Mouse (Mus musculus) C2C12 (cell line): ENCODE measurements around the gene Decr2. TPM values are rescaled to one million over a fixed set of nuclear protein-coding genes. Genes with fewer than 3 reads are reported as not detected.
"Not testable (repeated sequence)": the region's sequence is repeated elsewhere in the genome, so short reads cannot be mapped to it uniquely, and the experiment has no call there.

Experiments used
- H3K27me3 ChIP-seq: one replicate; pipeline ENCODE4 v1.6.1; 2011; ENCODE audit not compliant: control insufficient read depth, insufficient read depth, insufficient read length
- H3K36me3 ChIP-seq: one replicate; pipeline ENCODE4 v1.6.1; 2011; ENCODE audit not compliant: control insufficient read depth, insufficient read depth
- H3K4me3 ChIP-seq: one replicate; pipeline ENCODE4 v1.5.1; 2011; ENCODE audit warnings: mild to moderate bottlenecking, control low read depth; ENCODE audit not compliant: poor library complexity, insufficient read depth, severe bottlenecking
- H3K79me2 ChIP-seq: one replicate; pipeline ENCODE4 v1.6.1; 2011; ENCODE audit not compliant: control insufficient read depth, insufficient read depth
- H3K79me3 ChIP-seq: one replicate; pipeline ENCODE4 v1.6.1; 2011; ENCODE audit warnings: low read depth, control low read depth
- H3ac ChIP-seq: one replicate; pipeline ENCODE3; 2011; ENCODE audit warnings: low read depth; ENCODE audit not compliant: control insufficient read depth, insufficient read length
- CEBPB ChIP-seq: IDR thresholded peaks from one replicate; pipeline ENCODE4 v1.6.1; 2011; ENCODE audit warnings: low read depth, mild to moderate bottlenecking, control low read depth, moderate library complexity
- CTCF ChIP-seq: IDR thresholded peaks from one replicate; pipeline ENCODE4 v1.5.1; 2011; ENCODE audit not compliant: control insufficient read depth, insufficient read depth, insufficient read length
- FOSL1 ChIP-seq: IDR thresholded peaks from one replicate; pipeline ENCODE4 v1.8.0; 2011; ENCODE audit warnings: mild to moderate bottlenecking, low read length; ENCODE audit not compliant: poor library complexity, insufficient read depth, severe bottlenecking
- MAX ChIP-seq: IDR thresholded peaks from one replicate; pipeline ENCODE4 v1.6.1; 2011; ENCODE audit warnings: mild to moderate bottlenecking, control low read depth
- MYOD1 ChIP-seq: IDR thresholded peaks from one replicate; pipeline ENCODE4 v1.6.1; 2011; ENCODE audit warnings: low read depth; ENCODE audit not compliant: control insufficient read depth, insufficient read length
- MYOG ChIP-seq: IDR thresholded peaks from one replicate; pipeline ENCODE4 v1.6.1; 2011; ENCODE audit not compliant: control insufficient read depth, insufficient read length; ENCODE audit errors: extremely low read depth
- USF1 ChIP-seq: IDR thresholded peaks from one replicate; pipeline ENCODE4 v1.6.1; 2011; ENCODE audit warnings: low read depth, mild to moderate bottlenecking, control low read depth, moderate library complexity
- polyA plus RNA-seq: library from polyadenylated mRNA; unstranded; fragments of >200 nt; fragmentation: generic; extraction: Trizol; gene quantifications from one replicate; pipeline ENCODE4 v1.2.1, GENCODE M21; 2012; ENCODE audit warnings: missing spikeins

Gene Decr2
- polyA plus RNA-seq, 1 experiment, result 3.9 TPM

DNA sequence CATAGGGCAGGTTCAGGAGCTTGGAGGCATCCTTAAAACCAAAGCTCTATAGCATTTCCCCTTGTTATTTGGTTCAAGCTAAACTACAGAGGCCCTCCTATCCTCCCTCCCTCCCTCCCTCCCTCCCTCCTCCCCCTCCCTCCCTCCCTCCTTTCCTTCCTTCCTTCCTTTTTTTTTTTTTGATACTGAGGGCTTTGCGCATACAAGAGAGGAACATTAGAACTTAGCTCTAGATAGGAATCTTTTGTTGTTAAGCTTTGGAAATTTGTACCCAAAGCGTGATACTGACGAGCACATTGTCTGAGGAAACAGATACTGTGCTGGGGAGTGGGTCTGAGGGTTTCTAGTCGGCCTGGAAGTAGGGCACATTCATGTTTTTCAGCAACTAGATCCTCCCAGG is 15.5 kb upstream of the Decr2 start:
- Histone ChIP-seq H3K36me3 (no peaks in the 10 kb centered on the region), H3K4me3 (no peak overlapping the region), H3K79me3 (no peaks in the 10 kb centered on the region), H3K79me2 (no peaks in the 10 kb centered on the region), H3K27me3 (no peaks in the 10 kb centered on the region), H3ac (no peak overlapping the region)
- TF ChIP-seq MYOD1 (no peak), MAX (no peak), USF1 (no peak), CTCF (no peak)

DNA sequence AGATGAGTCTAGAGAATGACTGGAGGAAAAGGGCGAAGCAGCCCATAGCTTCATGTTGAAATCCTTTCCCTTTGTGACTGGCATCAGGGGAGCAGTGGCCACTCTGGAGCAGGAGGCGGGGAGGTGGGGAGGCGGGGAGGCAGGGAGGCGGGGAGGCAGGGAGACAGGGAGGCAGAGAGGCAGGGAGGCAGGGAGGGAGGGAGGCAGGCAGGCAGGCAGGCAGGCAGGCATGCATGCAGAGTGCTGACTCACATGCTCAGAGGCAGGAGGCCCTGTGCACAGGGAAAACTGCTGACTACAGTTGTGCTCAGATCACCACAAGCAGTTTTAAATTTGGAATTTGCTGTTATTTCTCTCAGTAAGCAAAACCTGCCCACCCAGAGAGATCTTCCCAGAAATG is 11.3 kb upstream of the Decr2 start:
- no peaks in the 10 kb centered on the region for H3K79me2 ChIP-seq
- TF ChIP-seq FOSL1 (no peak), USF1 (no peak)

DNA sequence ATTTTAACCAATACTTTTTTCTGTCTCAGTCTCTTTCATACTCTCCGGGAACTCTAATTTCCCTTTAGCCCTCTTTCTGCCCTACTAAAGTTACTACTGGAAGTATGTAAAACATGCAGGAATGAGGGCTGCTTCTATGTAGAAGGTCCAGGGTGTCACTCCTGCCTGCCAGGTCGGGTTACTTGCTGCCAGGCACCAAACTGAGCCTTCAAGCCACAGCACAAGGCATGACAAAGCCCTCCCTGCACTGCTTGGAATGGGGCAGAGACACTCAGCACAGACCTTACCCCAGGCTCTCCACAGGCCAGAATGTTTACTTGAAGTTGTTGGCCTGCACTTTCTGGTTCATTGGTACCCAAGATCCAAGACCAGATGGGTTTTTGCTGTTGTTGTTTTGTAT is 10.0 kb upstream of the Decr2 start:
- no peak for TF ChIP-seq CTCF
- TF ChIP-seq MYOG, result no peak
- TF ChIP-seq CEBPB, result no peak
- no peak for TF ChIP-seq FOSL1
- TF ChIP-seq USF1, result no peak
- no peak for TF ChIP-seq MYOD1
- TF ChIP-seq MAX, result no peak
- Histone ChIP-seq H3ac (no peak overlapping the region), H3K36me3 (no peaks in the 10 kb centered on the region)

More for the DNA sequence above, 11.3 kb upstream of the Decr2 start:
- no peak overlapping the region for H3K4me3 ChIP-seq
- no peak overlapping the region for H3ac ChIP-seq
- H3K27me3 ChIP-seq, result no peaks in the 10 kb centered on the region
- no peaks in the 10 kb centered on the region for H3K36me3 ChIP-seq
- no peaks in the 10 kb centered on the region for H3K79me3 ChIP-seq

DNA sequence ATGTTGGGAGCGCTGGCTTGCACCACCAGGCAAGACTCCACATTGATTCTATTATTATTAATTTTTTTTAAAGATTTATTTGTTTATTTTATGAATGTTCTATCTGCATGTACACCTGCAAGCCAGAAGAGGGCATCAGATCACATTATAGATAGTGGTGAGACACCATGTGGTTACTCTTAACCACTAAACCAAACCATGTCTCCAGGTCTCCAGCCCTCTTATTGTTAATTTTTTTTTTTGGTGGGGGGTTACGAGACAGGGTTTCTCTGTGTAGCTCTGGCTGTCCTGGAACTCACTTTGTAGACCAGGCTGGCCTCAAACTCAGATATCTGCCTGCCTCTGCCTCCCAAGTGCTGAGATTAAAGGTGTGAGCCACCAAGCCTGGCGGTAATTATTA is 9.2 kb upstream of the Decr2 start:
- not testable (repeated sequence) for H3K79me3 ChIP-seq, H3ac ChIP-seq, H3K27me3 ChIP-seq, H3K36me3 ChIP-seq, H3K79me2 ChIP-seq, H3K4me3 ChIP-seq

More for the DNA sequence above, 10.0 kb upstream of the Decr2 start:
- no peaks in the 10 kb centered on the region for H3K79me3 ChIP-seq
- no peak overlapping the region for H3K4me3 ChIP-seq
- H3K27me3 ChIP-seq, result no peaks in the 10 kb centered on the region
- no peaks in the 10 kb centered on the region for H3K79me2 ChIP-seq

DNA sequence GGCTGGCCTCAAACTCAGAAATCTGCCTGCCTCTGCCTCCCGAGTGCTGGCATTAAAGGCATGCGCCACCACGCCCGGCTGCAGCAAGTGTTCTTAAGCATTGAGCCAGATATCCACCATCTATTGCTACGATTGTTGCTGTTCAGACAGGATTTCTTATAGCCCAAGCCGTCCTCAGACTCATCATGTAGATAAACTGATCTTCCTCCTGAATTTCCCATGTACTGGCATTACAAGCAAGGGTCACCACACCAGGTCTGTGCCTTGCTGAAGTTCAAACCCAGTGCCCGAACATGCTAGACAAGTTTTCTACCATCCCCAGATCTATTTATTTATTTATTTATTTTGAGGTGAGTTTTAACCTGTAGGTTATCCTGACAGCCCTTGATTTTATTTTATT is 8.3 kb upstream of the Decr2 start:
- H3K36me3 ChIP-seq, result no peaks in the 10 kb centered on the region
- H3K4me3 ChIP-seq, result no peak overlapping the region
- no peak overlapping the region for H3ac ChIP-seq
- H3K79me3 ChIP-seq, result no peaks in the 10 kb centered on the region
- TF ChIP-seq MYOG (no peak), USF1 (no peak), FOSL1 (no peak), CEBPB (no peak), CTCF (no peak), MYOD1 (no peak), MAX (no peak)
- no peaks in the 10 kb centered on the region for H3K27me3 ChIP-seq
- H3K79me2 ChIP-seq, result no peaks in the 10 kb centered on the region

DNA sequence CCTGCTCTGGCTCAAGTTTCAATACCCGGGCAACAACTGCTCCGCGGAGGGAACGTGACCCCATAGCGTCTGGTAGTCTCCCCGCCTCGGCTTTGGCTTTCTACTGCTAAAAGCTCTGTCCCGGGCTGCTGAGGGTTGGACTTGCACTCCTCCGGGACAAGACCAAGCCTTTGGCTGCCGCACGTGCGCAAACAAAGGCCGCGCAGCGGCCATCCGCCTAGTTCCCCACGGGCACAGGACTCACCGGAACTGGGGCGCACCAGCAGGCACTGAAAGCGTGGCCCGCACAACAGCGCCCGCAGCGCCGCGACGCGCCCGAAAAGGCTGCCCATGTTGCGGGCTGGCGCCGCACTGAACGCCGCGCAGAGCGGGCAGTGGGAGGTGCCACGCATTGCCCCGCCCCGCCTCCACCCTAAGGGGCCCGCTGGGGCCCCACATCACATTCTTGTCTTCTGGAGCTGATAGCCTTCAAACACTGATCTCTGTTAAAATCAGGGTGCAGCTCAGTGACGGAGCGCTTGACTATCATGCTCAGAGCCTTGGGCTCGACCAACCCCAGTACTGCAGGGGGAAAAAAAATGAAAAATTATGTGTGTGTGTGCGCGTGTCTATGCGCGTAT is 5.1 kb upstream of the Decr2 start, which contains the start of gene Nme4:
Gene Nme4, minus strand, starts transcription at position 482 of the 620 bp plus-strand sequence.
- H3K27me3 ChIP-seq, result no peaks in the 10 kb centered on the region
- TF ChIP-seq CEBPB (no peak), MYOG (no peak), MAX (peak; percentile 44), USF1 (peak; percentile 3), CTCF (no peak)
- no peaks in the 10 kb centered on the region for H3K79me2 ChIP-seq
- no peaks in the 10 kb centered on the region for H3K79me3 ChIP-seq
- peak within 1 kb of the TSS; percentile 37 for H3K4me3 ChIP-seq
- H3K36me3 ChIP-seq, result no peaks in the 10 kb centered on the region
- peak within 1 kb of the TSS; percentile 74 for H3ac ChIP-seq
